Mouse (Mus musculus) lung, adult 2 months (tissue): ENCODE measurements around the gene Gm49393. TPM values are rescaled to one million over a fixed set of nuclear protein-coding genes. Genes with fewer than 3 reads are reported as not detected.

Experiments used
- DNase-seq: peaks from one replicate; pipeline ENCODE4 v3.0.0; 2022
- H3K4me1 ChIP-seq: fragments of 200-500 bp; 2 replicates; pipeline ENCODE4 v1.6.1; 2011; ENCODE audit warnings: low read length; ENCODE audit not compliant: control insufficient read depth, insufficient read depth
- H3K4me3 ChIP-seq: fragments of 200-500 bp; replicated peaks from 2 replicates; pipeline ENCODE3; 2011; ENCODE audit warnings: low read depth, mild to moderate bottlenecking, control low read depth, low read length; ENCODE audit errors: extremely low read depth
- CTCF ChIP-seq: fragments of 200-500 bp; IDR thresholded peaks from 2 replicates; pipeline ENCODE4 v1.5.1; 2011; ENCODE audit warnings: mild to moderate bottlenecking, low read length, control low read depth; ENCODE audit not compliant: insufficient read depth
- POLR2A ChIP-seq: fragments of 200-500 bp; IDR thresholded peaks from 2 replicates; pipeline ENCODE4 v1.6.1; 2011; ENCODE audit warnings: low read depth, mild to moderate bottlenecking, control low read depth, low read length, borderline replicate concordance; ENCODE audit errors: extremely low read depth
- WGBS: fragments of 180-500 bp; shearing (Covaris S2); methylation state at CpG from one replicate; pipeline ENCODE4 v1.1.7; 2018; 5-methylcytosine and 5-hydroxymethylcytosine counted together
- polyA plus RNA-seq: library from polyadenylated mRNA; depleted of rRNA; stranded (reverse); fragments of >200 nt; gene quantifications from 2 replicates; pipeline ENCODE4 v1.2.3, GENCODE M21; 2012; rRNA removed

The Gm49393 gene
- polyA plus RNA-seq, 1 experiment = not detected

- no peak overlapping the region for H3K4me3 ChIP-seq
- TF ChIP-seq POLR2A (no peak), CTCF (no peak)
- peaks cover 7% of the 10 kb centered on the region for H3K4me1 ChIP-seq
- no peak for DNase-seq
- 67% methylated on average over 6 of the region's 6 CpGs for WGBS
These were observed 122.6 kb downstream of the Gm49393 start for GRCm38 (mm10) chr13:60812768-60813167.

- TF ChIP-seq POLR2A = no peak
- no peak for TF ChIP-seq CTCF
- WGBS = 59% methylated on average over 2 of the region's 2 CpGs
- Histone ChIP-seq H3K4me1 (peaks cover 7% of the 10 kb centered on the region), H3K4me3 (no peak overlapping the region)
- no peak for DNase-seq
These were observed 125.7 kb downstream of the Gm49393 start for GRCm38 (mm10) chr13:60809690-60810089.

Other genes with a start within 250 kb of the Gm49393 start
- gene BC051665, start 149.2 kb downstream of the Gm49393 start, polyA plus RNA-seq = not detected in 2 replicates
- not detected in 2 replicates for gene Ctsll3, start 132.7 kb downstream of the Gm49393 start, polyA plus RNA-seq
- gene 4930486L24Rik, start 71.1 kb downstream of the Gm49393 start, polyA plus RNA-seq = not detected in 2 replicates
- gene Gm49392, start 38.7 kb downstream of the Gm49393 start, polyA plus RNA-seq = 0.67 and 0.84 TPM in 2 replicates
- 3.2 and 4.1 TPM in 2 replicates for gene Ctla2b, start 38.1 kb downstream of the Gm49393 start, polyA plus RNA-seq
- not detected in 2 replicates for gene Tpbpb, start 30.7 kb downstream of the Gm49393 start, polyA plus RNA-seq
- 4.5 and 4.8 TPM in 2 replicates for gene Gm49391, start 981 bp upstream of the Gm49393 start, polyA plus RNA-seq
- gene Ctla2a, start 1.0 kb upstream of the Gm49393 start, polyA plus RNA-seq = 49.0 and 60.9 TPM in 2 replicates
- not detected in 2 replicates for gene Tpbpa, start 6.4 kb upstream of the Gm49393 start, polyA plus RNA-seq
- gene Ctsj, start 70.4 kb upstream of the Gm49393 start, polyA plus RNA-seq = not detected in 2 replicates
- not detected in 2 replicates for gene Ctsq, start 105.0 kb upstream of the Gm49393 start, polyA plus RNA-seq
- not detected in 2 replicates for gene Ctsr, start 228.7 kb upstream of the Gm49393 start, polyA plus RNA-seq